Mouse (Mus musculus): Measurements from ENCODE around the gene Isl2.

Gene Isl2

DNA sequence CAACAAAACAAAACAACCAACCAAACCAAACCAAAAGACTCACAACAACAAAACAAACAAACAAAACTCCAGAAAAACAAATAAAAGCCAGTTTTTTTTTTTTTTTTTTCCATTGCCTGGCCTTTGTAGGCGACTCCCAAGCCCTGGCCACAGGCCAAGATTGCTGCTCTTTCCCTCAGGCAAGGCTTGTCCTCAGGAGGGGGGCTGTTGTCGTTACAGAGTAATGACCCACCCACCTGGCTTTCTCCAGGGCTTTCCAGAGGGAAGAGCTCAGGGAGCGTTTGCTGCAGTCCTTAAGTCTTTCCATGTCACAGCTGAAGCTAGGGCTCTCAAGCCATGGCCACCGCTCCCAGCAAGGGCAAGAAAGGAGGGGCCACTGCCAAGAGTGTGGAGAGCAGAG lies at the start of gene Isl2:
Gene Isl2 (plus strand): TSS at position 296 of the 400 bp plus-strand sequence.
- in situ Hi-C loops (cut with MboI), result no loop called here

DNA sequence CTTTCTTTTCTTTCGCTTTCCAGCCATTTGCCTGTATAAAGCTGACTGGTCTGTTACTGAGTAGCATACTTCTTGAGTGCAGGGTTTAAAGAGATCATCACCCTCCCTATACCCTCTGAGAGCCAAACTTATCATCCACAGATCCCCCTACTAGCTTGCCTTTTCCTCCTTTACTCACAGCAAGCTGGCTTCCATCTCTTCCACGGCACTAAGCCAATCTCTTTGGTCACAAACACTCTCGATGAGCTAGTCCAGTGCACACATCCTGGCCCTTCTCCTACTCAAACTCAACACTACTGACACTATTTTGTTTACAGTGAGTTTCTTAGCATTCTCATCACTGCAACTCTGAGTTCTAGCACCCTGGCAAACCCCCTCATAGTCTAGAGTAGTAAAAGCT lies 30.6 kb upstream of the Isl2 start:
- in situ Hi-C loops (cut with MboI), result no loop called here

DNA sequence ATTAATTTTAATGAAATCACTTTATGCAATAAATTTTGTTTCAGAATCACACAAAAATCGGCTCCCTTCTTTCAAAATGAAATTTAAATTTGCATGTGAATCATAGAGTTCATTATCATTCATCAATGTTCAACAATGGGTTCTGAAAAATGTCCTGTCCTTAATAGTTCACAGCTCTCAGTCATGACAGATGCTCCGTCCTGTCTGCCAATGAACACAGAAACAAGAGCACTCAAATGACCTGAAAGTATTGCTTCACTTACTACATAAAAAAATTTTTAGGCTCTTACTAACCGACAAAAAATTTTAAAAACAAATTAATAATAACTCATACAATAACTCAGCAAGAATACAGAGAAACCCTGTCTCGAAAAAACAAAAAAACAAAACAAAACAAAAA lies 29.8 kb upstream of the Isl2 start:
- in situ Hi-C loops (cut with MboI), result no loop called here

DNA sequence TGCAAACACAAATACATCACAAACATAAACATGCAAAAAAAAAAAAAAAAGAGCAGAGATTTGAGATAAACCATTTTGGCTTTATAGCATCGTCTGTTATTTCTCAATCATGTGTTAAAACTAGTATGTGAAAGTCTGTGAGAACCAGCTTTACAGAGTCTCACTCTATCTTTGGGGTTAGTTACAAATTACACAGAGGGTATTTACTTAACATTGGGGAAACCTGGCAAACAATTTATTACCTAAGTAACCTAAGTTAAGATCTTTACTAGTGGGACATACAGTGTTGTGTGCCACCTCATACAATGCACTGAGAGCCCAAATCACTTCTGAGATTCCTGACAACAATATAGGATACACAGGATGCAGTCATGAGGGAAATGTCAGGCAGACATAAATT lies 28.7 kb upstream of the Isl2 start:
- in situ Hi-C loops (cut with MboI), result no loop called here

DNA sequence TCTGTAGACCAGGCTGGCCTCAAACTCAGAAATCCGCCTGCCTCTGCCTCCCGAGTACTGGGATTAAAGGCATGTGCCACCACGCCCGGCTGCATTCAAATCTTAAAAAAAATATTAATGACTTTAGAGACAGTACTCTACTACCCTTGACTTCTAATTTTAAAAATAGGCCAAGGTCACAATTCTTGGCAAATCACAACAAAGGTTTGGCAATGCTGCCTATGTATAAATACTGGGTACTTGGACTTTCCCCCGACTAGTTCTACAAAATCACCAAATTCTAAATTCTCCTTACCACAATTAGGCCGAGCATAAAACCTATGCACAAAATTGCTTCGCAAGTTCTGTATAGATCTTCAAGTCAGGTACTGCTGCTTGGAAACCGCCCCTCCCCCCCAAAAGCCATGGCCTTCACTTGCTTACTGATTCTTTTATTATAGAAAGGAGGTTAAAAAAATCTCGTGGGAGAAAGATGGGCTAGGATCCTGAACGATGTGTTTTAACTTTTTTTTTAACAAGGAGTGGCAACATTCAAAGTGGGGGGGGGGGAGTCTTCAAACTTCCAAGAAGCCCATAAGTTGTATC lies 27.7 kb upstream of the Isl2 start:
- in situ Hi-C loops (cut with MboI), result no loop called here

DNA sequence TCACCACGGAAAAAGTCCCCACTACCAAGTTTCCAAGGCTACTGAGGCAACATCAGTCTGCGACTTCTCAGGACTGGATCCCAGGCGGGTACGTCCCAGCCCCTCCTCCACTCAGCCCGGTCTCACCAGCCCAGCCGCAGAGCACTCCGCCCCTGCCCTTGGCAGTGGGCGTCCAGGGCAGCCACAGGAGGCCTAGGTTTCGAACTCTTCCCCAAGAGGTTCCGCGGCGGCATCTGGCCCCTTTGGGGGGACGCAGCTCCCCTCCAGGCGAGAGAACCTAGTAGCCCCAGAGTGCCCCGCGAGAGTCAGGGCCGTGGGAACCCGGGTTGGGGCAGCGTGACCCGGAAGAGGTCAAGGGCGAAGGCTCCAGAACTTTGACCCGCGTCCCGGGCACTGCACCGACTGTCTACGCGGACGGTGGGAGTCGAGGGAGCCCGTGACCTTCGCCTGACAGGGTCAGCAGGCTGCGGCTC lies 26.9 kb upstream of the Isl2 start:
- in situ Hi-C loops (cut with MboI), result no loop called here

DNA sequence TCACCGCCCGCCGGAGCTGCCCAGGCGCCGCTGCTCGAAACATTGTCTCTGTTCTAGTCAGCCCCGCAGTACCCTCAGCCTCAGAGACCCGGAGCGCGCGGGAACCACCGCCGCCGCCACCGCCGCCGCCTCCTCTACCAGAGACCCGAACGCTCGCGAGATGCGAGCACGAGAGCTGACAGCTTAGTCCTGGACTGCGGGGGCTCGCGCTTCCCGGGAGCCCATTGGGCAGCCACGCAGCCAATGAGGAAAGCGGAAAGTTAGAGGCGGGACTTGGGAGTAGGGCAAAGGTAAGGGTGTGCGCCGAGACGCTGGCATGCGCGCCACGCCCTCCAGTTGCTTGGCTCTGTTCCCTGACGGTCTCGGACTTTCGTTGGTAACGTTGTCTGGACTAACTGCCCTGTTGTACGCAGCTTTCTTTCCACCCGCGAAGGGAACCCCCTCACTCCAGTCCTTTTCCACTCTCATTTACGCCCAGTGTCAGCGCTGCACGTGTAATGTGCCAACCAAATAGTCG lies 26.4 kb upstream of the Isl2 start, which contains the start of gene Etfa:
Gene Etfa (minus strand): TSS at position 217 of the 517 bp plus-strand sequence.
- in situ Hi-C loops (cut with MboI), result no loop called here

DNA sequence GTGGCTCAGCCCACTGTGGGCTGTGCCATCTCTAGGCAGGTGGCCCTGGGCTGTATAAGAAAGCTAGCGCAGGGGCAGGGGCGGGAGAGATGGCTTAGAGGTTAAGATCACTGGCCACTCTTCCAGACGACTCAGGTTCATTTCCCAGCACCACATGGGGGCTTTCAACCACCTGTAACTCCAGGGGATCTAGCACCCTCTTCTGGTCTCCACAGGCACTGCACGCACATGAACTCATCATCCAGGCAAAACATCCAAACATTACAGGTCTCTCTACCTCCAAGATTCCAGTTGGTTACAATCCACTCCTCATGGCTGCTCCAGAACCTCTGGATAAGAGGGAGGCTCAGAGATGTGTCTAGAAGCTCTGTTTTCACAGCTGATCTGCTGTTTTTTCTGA lies 12.8 kb upstream of the Isl2 start:
- in situ Hi-C loops (cut with MboI), result no loop called here

DNA sequence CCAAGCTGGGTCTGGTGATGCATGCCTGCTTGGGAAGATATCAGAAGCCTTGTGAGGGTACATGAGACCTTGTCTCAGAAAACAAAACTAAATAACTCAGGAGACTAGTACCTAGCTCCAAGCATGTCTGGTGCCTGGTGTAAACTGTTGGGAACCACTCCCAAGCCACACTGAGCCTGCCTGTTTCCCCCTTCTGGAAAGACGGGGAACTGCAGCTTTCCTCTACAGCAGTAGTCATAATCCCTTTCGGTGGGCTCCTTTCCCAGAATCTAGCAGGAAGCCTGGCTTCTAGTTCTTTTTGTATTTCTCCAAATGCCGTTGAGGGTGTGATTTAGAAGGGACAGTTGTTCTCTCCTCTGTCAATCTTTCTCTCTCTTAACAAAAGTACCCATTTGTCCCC lies 2.6 kb upstream of the Isl2 start:
- in situ Hi-C loops (cut with MboI), result no loop called here

DNA sequence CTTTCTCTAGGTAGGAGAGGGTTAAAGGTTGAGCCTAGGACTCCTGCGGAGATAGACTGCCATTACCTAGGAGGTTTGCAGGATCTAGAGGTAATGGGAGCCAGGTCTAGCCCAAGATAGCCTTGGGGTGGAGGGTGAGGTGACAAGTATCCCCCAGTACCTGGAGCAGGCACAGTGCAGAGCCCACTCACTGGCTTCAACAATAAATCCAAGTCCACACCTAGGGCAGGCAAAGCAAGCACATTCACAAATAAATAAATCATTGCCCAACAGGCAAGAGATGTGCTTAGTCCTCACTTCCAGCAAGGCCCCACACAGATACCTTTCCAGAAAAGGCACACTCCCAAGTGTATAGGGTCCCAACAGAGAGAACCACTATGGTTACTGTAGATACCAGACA lies 534 bp downstream of the Isl2 start:
- in situ Hi-C loops (cut with MboI), result no loop called here

DNA sequence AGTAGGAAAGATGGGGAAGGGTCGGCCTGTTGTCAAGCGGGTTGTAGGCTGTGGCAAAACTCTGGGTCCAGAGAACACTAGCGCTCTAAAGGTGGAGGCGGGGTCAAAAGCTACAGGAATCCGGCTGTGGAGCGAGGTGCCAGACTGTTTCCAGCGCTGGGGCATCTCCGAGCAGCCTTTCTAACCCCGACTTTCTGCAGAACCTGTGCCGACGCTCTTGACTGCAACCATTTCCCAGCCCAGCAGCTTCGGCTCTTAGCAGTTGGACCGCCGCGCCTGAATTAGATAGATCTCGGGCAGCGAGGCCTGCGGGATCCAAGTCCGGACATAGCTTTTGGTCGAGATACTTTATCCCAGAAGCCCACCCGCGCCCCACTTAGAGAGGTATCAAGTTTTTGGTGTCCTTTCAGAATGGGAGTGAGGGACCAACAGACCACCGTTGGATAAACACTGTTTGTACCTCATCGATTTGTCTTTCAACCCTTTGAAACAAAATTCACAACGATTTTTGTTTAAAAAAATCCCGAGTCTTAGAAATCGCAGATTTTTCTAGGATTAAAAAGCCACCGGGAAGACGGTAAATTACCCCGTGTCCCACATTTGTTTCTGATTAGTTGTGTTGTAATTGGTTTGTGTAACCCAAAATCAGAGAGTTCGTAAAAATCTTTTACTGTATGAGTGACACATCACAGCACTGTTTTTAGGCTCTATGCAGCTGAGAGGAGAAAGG lies 1.4 kb downstream of the Isl2 start:
- in situ Hi-C loops (cut with MboI), result no loop called here

DNA sequence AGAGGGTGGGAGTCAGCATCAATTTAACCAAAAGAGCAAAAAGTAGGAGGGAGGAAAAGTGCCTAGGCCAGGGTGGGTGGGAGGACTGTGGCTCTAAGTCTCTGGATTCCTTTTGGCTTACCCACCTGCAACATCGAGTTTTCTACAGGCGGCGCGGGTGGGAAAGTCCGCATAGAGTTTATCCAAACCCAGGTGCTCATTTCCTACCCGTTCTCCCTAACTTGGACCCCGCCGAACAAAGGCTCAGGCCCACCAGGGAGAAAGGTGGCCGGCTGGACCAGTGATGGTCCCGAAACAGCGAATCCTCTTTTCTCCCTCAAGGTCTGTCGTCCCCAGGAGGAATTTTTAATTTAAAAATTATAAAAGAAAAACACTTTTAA lies 1.9 kb downstream of the Isl2 start:
- in situ Hi-C loops (cut with MboI), result no loop called here

DNA sequence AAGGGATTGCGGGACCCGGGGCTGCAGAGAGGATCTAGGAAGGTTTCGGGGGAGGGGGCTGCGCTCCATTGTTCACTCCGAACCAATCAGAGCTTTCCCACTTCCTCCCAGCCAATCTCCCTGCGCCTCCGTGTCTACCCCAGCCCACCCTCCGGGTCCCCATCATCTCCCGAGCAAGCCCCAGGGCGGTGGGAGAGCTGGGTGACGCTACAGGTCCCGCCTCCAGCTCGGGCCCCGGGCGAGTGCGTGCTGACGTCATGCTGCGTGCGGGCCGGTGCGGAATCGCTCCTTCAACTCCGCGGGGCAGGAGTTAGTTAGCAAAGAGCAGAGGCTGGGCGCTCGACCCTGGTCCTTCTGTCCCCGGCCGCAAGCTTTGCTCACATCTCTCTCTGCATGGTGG lies 2.4 kb downstream of the Isl2 start:
- in situ Hi-C loops (cut with MboI), result no loop called here

DNA sequence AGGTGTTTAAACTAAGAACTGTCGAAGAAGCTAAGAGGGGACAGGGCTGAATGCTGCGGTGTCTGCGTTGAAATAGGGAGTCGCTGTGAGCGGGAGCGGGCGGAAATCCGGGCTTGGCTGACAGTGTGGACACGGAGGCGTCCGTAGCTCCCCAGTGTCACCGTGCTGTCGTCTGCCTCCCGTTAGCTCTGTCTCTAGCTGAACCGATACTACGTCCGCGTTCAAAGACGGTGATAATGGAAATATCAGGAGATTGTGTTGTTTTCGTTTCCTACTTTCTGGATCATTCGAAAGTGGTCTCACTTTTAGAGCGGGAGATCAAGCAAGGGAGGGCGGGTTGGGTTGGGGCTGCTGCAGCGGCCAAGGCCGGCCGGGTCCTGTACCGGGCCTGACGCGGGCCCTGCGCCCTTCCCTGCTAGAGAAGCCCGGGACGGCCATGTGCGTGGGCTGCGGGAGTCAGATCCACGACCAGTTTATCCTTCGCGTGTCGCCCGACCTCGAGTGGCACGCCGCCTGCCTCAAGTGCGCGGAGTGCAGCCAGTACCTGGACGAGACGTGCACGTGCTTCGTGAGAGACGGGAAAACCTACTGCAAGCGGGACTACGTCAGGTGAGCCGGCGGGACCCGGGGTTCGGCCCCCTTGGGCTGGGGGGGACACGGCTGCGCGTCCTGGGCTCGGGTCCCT lies 3.4 kb downstream of the Isl2 start:
- in situ Hi-C loops (cut with MboI), result no loop called here

DNA sequence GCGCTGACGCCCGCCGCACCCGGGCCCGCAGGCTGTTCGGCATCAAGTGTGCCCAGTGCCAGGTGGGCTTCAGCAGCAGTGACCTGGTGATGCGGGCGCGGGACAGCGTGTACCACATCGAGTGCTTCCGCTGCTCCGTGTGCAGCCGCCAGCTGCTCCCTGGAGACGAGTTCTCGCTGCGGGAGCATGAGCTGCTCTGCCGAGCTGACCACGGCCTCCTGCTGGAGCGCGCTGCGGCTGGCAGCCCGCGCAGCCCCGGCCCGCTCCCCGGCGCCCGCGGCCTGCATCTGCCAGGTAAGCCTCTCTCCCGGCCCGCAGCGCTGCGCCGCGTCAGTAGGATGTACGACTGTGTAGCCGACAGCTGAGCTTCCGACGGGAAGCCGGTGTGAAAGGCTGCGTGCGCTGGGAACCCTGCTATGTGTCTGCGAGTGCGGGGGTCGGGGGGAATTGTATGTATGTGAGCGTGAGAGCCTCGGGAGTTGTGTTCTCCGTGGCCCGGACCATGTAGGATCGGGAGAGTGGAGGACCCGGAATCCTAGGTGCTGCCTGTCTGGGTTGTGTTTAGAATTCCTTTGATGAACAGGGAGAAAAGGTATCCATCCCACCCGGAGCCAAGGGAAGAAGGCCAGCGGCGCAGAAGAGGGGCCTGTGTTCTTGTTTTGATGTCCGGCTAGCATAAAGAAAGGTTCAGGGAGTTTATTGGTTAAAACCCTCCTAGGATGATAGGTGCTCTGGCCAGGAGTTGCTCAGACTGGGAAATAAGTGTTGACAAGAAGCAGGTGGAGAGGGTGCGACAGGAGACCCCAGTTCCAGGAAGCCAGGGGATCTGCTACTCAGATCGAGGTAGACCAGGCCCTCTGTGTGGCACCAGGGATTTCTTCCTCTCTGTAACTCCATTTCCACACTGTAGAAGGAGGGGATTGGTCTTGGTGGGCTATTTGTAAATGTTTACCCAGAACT lies 4.2 kb downstream of the Isl2 start:
- in situ Hi-C loops (cut with MboI), result no loop called here

DNA sequence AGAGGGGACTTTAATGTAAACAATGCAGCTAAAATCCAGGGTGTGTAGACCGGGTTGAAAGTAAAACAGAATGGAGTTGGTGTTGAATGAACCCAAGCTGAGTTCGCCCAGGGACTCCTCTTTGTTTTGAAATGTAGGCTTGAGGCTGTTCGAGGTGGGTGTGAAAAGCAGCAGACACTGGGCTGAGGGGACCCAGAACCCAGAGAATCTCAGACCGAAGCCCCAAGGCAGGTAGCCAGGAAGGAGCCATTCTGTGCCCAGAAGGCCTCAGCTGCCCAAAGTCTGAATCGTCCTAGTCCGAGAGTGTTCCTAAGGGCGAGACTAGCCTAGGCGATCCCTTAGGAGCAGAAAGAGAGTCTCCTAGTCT lies 4.8 kb downstream of the Isl2 start:
- in situ Hi-C loops (cut with MboI), result no loop called here

DNA sequence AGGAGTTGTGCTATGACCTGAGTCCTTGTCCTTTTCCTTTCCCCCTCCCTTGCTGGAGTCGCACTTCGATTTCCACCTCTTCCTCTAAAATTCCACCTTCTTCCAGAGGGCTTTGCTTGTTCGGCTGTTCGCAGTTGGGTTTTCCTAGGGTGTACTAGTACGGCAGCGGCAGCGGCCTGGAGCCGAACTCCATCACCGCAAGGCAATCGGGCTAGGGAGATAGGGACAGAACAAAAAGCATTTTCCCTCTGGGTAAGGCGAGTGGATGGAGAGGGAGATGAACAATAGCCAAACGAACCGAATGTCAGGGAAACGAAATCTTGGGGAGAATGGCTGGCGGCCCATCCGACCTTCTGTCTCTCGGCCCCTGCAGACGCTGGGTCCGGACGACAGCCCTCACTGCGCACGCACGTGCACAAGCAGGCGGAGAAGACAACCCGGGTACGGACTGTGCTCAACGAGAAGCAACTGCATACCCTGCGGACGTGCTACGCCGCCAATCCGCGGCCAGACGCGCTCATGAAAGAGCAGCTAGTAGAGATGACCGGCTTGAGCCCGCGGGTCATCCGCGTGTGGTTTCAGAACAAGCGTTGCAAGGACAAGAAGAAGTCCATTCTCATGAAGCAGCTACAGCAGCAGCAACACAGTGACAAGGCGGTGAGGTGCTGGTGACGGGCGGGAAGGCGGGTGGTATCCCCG lies 5.4 kb downstream of the Isl2 start:
- in situ Hi-C loops (cut with MboI), result no loop called here

DNA sequence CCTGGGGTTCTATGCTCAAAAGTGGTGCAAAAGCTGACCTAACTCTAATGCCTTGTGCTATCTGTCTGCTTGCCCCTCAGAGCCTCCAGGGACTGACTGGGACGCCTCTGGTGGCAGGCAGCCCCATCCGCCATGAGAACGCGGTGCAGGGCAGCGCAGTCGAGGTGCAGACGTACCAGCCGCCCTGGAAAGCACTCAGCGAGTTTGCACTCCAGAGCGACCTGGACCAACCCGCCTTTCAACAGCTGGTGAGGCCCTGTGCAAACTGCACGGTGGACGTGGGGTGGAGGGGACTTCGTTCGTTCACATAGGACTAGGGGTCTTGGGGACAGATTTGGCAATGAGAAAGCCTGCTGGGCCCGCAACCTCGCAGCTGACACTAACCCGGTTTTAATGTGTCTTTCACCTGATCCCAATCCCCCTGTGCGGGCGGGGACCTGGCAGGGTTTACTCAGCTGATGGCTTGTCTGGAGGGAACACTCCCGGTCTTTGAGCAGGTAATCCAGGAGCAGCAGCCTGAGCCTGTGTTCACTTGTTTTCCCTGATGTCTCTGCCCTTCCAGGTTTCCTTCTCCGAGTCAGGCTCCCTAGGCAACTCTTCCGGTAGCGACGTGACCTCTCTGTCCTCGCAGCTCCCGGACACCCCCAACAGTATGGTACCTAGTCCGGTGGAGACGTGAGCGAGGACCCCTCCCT lies 6.5 kb downstream of the Isl2 start:
- in situ Hi-C loops (cut with MboI), result no loop called here

DNA sequence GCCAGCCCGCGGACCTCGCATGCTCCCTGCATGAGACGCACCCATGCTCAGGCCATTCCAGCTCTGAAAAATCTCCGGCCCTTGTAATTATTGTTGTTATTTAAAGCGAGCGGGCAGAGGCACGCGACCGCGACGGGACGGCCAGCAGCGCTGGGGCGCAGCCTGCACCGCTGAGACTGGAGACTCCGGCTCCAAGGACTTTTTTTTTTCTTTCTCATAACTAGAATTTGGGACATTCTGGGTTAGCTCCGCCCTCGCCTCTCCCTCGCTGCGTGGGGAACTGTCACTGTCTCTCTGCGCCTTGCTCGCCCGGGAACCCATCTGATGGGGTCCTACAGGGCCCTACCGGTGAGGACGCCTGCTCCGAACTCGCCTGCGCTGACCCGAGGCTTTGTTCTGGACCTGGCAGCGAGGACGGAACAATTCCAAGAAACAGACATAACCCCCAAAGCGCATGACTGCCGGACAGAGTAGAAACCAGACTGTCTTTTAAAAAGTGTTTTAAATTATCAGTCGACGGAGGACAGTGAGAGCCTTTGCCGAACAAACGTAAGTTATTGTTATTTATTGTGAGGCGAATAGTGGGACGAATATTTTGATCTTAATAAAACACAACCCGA lies 7.2 kb downstream of the Isl2 start:
- in situ Hi-C loops (cut with MboI), result no loop called here

Measured in mature B cell (primary cell).